Mouse (Mus musculus) left cerebral cortex, postnatal 25 days (tissue): ENCODE measurements around the gene Ndufa13. TPM values are rescaled to one million over a fixed set of nuclear protein-coding genes. Genes with fewer than 3 reads are reported as not detected.
A peak's percentile ranks its signal among the peaks of the same experiment; 100 is the strongest.

Source experiments
- DNase-seq, 2 experiments: peaks; one replicate each; pipeline ENCODE4 v3.0.0; 2022; ENCODE audit warnings: low spot score in 2 of 2, mixed read lengths in 1 of 2
- intact Hi-C: fragments of 180-260 bp; cut with DNase I; formaldehyde crosslinking; loops from one replicate; pipeline ENCODE4 v1.15.1; 2025
- total RNA-seq, 2 experiments: library from RNA; stranded (reverse); gene quantifications; 2 replicates each; pipeline ENCODE4 v1.2.3; 2021

The Ndufa13 gene
- total RNA-seq, 2 experiments from 2014 or later, result 153 to 154 TPM

GRCm38 (mm10) chr8:69912478-69913074 is 10.2 kb upstream of the Ndufa13 start:
- intact Hi-C loops, result no loop called here

GRCm38 (mm10) chr8:69911917-69912316 is 9.6 kb upstream of the Ndufa13 start:
- no peak for DNase-seq
- intact Hi-C loops, result no loop called here

More at GRCm38 (mm10) chr8:69912478-69913074, 10.2 kb upstream of the Ndufa13 start:
- DNase-seq, result peak; percentile 26 to 71

- intact Hi-C loops, result no loop called here
- DNase-seq, result no peak
These were observed 4.7 kb upstream of the Ndufa13 start for GRCm38 (mm10) chr8:69907106-69907505.

- intact Hi-C loops, result no loop called here
- peak in 1 of 2 experiments; percentile 52 for DNase-seq
These were observed 3.9 kb upstream of the Ndufa13 start for GRCm38 (mm10) chr8:69906260-69906659.

GRCm38 (mm10) chr8:69904096-69904495 is 1.7 kb upstream of the Ndufa13 start:
- intact Hi-C loops, result loop anchor here (5.0 kb wide), 1 partner anchor 308 kb away; the partner anchor contains the start of gene Slc25a42
- no peak for DNase-seq

- DNase-seq, result peak; percentile 99 to 100
- intact Hi-C loops, result loop anchor here (5.0 kb wide), 1 partner anchor 309 kb away; the partner anchor contains the start of gene Slc25a42
These were observed 745 bp upstream of the Ndufa13 start for GRCm38 (mm10) chr8:69903063-69903542.

- intact Hi-C loops, result loop anchor here (5.0 kb wide), 1 partner anchor 311 kb away; the partner anchor contains the start of gene Slc25a42
- DNase-seq, result peak; percentile 97 to 98
These were observed 735 bp downstream of the Ndufa13 start for GRCm38 (mm10) chr8:69901484-69902162.

GRCm38 (mm10) chr8:69900895-69901451 is 1.4 kb downstream of the Ndufa13 start:
- DNase-seq, result no peak
- intact Hi-C loops, result loop anchor here (5.0 kb wide), 1 partner anchor 311 kb away; the partner anchor contains the start of gene Slc25a42

- no peak for DNase-seq
- intact Hi-C loops, result loop anchor here (5.0 kb wide), 1 partner anchor 312 kb away; the partner anchor contains the start of gene Slc25a42
These were observed 2.5 kb downstream of the Ndufa13 start for GRCm38 (mm10) chr8:69899876-69900275.

GRCm38 (mm10) chr8:69897857-69898256 is 4.5 kb downstream of the Ndufa13 start:
- no peak for DNase-seq
- intact Hi-C loops, result no loop called here

GRCm38 (mm10) chr8:69895772-69896451 is 6.4 kb downstream of the Ndufa13 start:
- intact Hi-C loops, result no loop called here
- no peak for DNase-seq

- no peak for DNase-seq
- intact Hi-C loops, result no loop called here
These were observed 7.5 kb downstream of the Ndufa13 start for GRCm38 (mm10) chr8:69894836-69895332.

- peak; percentile 48 to 56 for DNase-seq
- intact Hi-C loops, result no loop called here
These were observed 8.5 kb downstream of the Ndufa13 start for GRCm38 (mm10) chr8:69893863-69894262.

GRCm38 (mm10) chr8:69890813-69891241 is 11.5 kb downstream of the Ndufa13 start:
- peak; percentile 71 to 83 for DNase-seq
- intact Hi-C loops, result no loop called here

GRCm38 (mm10) chr8:69888902-69889301 is 13.5 kb downstream of the Ndufa13 start:
- intact Hi-C loops, result no loop called here

GRCm38 (mm10) chr8:69888244-69888866 is 14.0 kb downstream of the Ndufa13 start:
- no peak for DNase-seq

More at GRCm38 (mm10) chr8:69888902-69889301, 13.5 kb downstream of the Ndufa13 start:
- no peak for DNase-seq

GRCm38 (mm10) chr8:69887289-69888243 is 14.8 kb downstream of the Ndufa13 start, which contains the start of gene Cilp2:
Gene Cilp2, minus strand, starts transcription at chr8:69887687.
- intact Hi-C loops, result no loop called here
- DNase-seq, result no peak

More at GRCm38 (mm10) chr8:69888244-69888866, 14.0 kb downstream of the Ndufa13 start:
- intact Hi-C loops, result no loop called here

- intact Hi-C loops, result no loop called here
- no peak for DNase-seq
These were observed 18.2 kb downstream of the Ndufa13 start for GRCm38 (mm10) chr8:69884141-69884540.
